Comparison of ENCODE assay signal across 8 mouse cellular contexts in the genomic region with DNA sequence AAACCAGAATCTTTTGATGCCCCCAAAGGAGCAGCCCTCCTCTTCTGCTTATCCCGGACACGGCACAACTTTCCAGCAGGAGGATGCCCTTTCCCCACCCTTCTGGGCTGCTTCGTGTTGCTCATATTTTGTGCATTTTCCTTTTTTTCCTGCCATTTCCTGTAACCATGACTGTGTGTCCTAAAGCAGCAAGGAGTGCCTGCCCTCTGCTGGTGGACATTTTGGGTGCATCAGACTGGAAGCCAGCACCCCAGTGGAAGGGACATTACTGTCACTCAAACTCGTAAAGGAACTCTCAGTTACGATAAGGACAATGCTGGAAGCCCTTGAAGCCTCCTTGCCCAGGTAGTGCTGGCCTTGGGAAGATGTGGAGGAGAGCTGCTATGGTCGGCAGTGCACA. TPM values are rescaled to one million over a fixed set of nuclear protein-coding genes. Genes with fewer than 3 reads are reported as not detected.
A peak's percentile ranks its signal among the peaks of the same experiment; 100 is the strongest.
DNase-seq lines count a peak whose midpoint lies in the region; ATAC-seq and TF ChIP-seq lines count a peak whose summit lies in the region.
"Had no signal": no experiment of that assay in that cellular context is flagged by ENCODE, and none has a peak within 500 bp of the region (broad histone marks: within the 10 kb centered on the region; RNA-seq: fewer than 3 reads in every experiment).

No protein-coding gene starts in this region.

- in situ Hi-C loops in Patski (cut with MboI; ENCODE audit: low pct_unique_long_range_greater_than_20kb): loop anchor here (5.0 kb wide), 3 partner anchors 59 to 114 kb away; no protein-coding TSS in a partner anchor

- H3K4me2 ChIP-seq in midbrain, embryonic 13.5 days (replicated peaks): no peak overlapping the region
- H3K4me2 ChIP-seq: neural tube, embryonic 13.5 days had no signal

- POLR2A ChIA-PET in Patski (lab: Charles Lee): no interaction called here

- 58% methylated on average over 6 of the region's 6 CpGs for WGBS in midbrain, embryonic 13.5 days

- no peaks in the 10 kb centered on the region for H3K4me1 ChIP-seq in midbrain, embryonic 13.5 days (replicated peaks)
- H3K4me1 ChIP-seq: neural tube, embryonic 13.5 days had no signal

- peak; percentile 36 for ATAC-seq in Patski
- ATAC-seq in frontal cortex, adult (ENCODE audit: low TSS enrichment): peak; percentile 67
- 0 out of 2 replicates have a peak, but pooled peaks have one; percentile 2 for ATAC-seq in midbrain, embryonic 13.5 days

- no peak overlapping the region for H3K4me3 ChIP-seq in midbrain, embryonic 13.5 days (replicated peaks)
- H3K4me3 ChIP-seq: neural tube, embryonic 13.5 days had no signal

- peaks cover 2% of the 10 kb centered on the region for H3K27me3 ChIP-seq in Patski
- no peaks in the 10 kb centered on the region for H3K27me3 ChIP-seq in midbrain, embryonic 13.5 days
- H3K27me3 ChIP-seq: neural tube, embryonic 13.5 days had no signal

- DNase-seq in Patski (ENCODE audit: low read depth, low spot score): no peak
- peak; percentile 10 for DNase-seq in c-Kit-positive CD71-positive TER-119-positive erythroid progenitor cells, embryonic 14.5 days (ENCODE audit: low spot score)
- DNase-seq in hindlimb bud, embryonic 11.5 days (ENCODE audit: extremely low spot score, low read depth, low spot score): peak; percentile 5
- DNase-seq in left cerebral cortex, adult 18-20 months (ENCODE audit: low spot score in 2 of 2): peak; percentile 70 to 75
- peak; percentile 41 to 71 for DNase-seq in spleen, adult 18-20 months

- peaks cover 78% of the 10 kb centered on the region for H3K36me3 ChIP-seq in midbrain, embryonic 13.5 days

- no peak overlapping the region for H3K27ac ChIP-seq in midbrain, embryonic 13.5 days
- H3K27ac ChIP-seq: neural tube, embryonic 13.5 days had no signal

- peak; percentile 95 for TF ChIP-seq CTCF in Patski (IDR thresholded peaks at IDR 0.05)

- no peaks in the 10 kb centered on the region for H3K9me3 ChIP-seq in midbrain, embryonic 13.5 days
- H3K9me3 ChIP-seq: neural tube, embryonic 13.5 days had no signal

- no peak overlapping the region for H3K9ac ChIP-seq in midbrain, embryonic 13.5 days (replicated peaks)
- H3K9ac ChIP-seq: neural tube, embryonic 13.5 days had no signal

- CTCF ChIA-PET in Patski (lab: Charles Lee): interaction anchor here (0.7 to 2.2 kb wide), 8 partner anchors 27 to 74 kb away, joined by 3 to 6 read pairs (median 4); no protein-coding TSS in a partner anchor

RNA-seq across cellular contexts. Expression of a gene that starts 30.9 kb away (rescaled TPM):
- polyA plus RNA-seq in Patski (2021): 87.7 TPM
- total RNA-seq in left cerebral cortex, adult 18-20 months (2021): 10 to 100 TPM; 13.2 to 13.5 TPM
- 21.5 and 22.6 TPM in 2 replicates for polyA plus RNA-seq in midbrain, embryonic 13.5 days (2015; fragmentation: Nextera tagmentation; extraction: Ambion mirVana)

RNA-seq across cellular contexts. Expression of a gene that starts 52.2 kb away (rescaled TPM):
- polyA plus RNA-seq in Patski (2021): 0.18 TPM
- 100 to 1,000 TPM; 187 to 189 TPM for total RNA-seq in left cerebral cortex, adult 18-20 months (2021)
- polyA plus RNA-seq in midbrain, embryonic 13.5 days (2015; fragmentation: Nextera tagmentation; extraction: Ambion mirVana): 98.6 and 102 TPM in 2 replicates

Comparison
In these comparisons a context has a peak if more than half of its experiments do, and no peak if none do; other contexts are left out.
1. ATAC-seq: peak in every context shown above with its lines; median percentile 67 in frontal cortex, adult; 36 in Patski; 2 in midbrain, embryonic 13.5 days.
2. RNA of a gene that starts 52.2 kb away (polyA plus RNA-seq): 98.6 to 102 TPM in midbrain, embryonic 13.5 days; 0.18 TPM in Patski (single experiment); every median in the first group is over 10 times any median in the second.